Mouse (Mus musculus): ENCODE results near the gene Atg7.

DNA sequence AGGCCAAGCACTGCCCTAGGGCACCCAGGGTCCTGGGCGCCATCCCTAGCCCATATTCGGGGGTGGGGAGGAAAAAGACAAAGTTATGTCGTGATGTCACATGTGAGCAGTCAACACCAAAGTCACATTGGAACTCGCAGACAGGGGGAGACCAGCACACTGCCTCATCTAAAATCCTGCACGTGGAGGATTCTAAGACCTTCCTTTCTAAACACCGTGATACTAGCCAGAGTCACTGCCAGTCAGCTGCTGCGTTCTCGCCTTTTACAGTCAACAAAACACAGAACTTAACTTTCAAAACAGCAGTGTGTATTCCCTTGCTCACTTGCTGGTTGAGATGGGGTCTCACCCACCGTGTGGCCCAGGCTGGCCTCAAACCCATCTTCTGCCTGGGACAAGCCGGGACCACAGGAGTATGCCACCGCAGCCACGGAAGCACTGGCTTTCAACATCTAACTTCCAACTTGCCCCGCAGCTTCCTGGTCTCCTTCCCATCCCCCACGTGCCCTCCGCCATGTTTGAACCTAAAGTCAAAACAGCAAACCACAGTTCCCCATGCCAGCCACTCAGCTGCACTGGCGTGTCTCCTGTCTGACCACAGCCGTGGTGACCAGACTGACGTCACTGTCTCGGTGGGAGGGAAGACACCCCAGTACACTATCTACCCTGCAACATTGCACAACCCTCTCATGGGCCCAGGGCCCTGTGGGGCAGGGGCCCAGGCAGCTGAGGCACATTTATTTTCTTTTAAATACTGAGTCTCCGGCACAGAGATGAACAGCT lies 250.7 kb downstream of the Atg7 start:
- peak; percentile 26; the same call in 1 of the 2 replicates for TF ChIP-seq CTCF (IDR thresholded peaks at IDR 0.05; ENCODE audit: control insufficient read depth, insufficient read depth, low read length)
- TF ChIP-seq POLR2A (IDR thresholded peaks at IDR 0.05; ENCODE audit: borderline replicate concordance, control insufficient read depth, low read depth, low read length) = peak; percentile 33; the same call in 1 of the 2 replicates
